Mouse (Mus musculus): ENCODE measurements around the gene D630003M21Rik.

DNA sequence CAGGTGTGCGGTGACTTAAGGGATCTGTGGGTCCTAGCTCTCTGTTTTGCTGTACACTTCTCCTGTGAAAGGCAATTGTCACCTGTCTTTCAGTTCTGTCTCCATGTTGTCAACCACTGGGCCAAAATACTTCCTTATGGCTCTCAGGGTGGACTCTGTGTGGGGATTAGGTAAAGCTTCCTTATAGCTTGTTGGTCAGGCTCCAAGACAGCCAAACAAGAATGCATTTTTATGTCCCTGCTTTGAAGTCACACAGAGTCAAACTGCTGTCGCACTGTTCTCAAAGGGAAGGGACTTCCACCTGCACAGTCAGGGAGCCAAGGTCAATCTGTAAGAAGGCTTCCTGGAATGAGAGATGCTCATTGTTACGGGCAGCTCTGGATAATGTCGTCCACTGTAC, 50.9 kb downstream of the D630003M21Rik start:
- no peak for TF ChIP-seq TCF12 (IDR thresholded peaks at IDR 0.05; ENCODE audit: insufficient read depth, poor library complexity, severe bottlenecking)
- TF ChIP-seq USF1 (IDR thresholded peaks at IDR 0.05; ENCODE audit: low read depth) = no peak
- no peak for TF ChIP-seq MYOG (IDR thresholded peaks at IDR 0.05; ENCODE audit: control insufficient read depth in 1 of 3, insufficient read depth in 1 of 3, insufficient read length in 2 of 3, low read depth in 2 of 3)
- no peak for TF ChIP-seq MYOD1 (IDR thresholded peaks at IDR 0.05; ENCODE audit: control insufficient read depth in 1 of 3, insufficient read length in 2 of 3, low read depth in 2 of 3)
- TF ChIP-seq POLR2A (IDR thresholded peaks at IDR 0.05; ENCODE audit: insufficient read length, low read depth) = no peak
- TF ChIP-seq SRF (IDR thresholded peaks at IDR 0.05; ENCODE audit: control insufficient read depth, insufficient read length, low read depth) = no peak

Data from myocyte (in vitro differentiated cells).